Mouse (Mus musculus) E14TG2a.4 (cell line): ENCODE results near the gene Riox1.
A peak's percentile ranks its signal among the peaks of the same experiment; 100 is the strongest.
"Not testable (repeated sequence)": the region's sequence is repeated elsewhere in the genome, so short reads cannot be mapped to it uniquely, and the experiment has no call there.

Experiments used
- H3K27me3 ChIP-seq: 2 replicates; pipeline ENCODE4 v1.6.1; 2014; ENCODE audit warnings: low read length, control low read depth; ENCODE audit not compliant: insufficient read depth
- H3K36me3 ChIP-seq: 2 replicates; pipeline ENCODE4 v1.6.1; 2014; ENCODE audit warnings: low read length, control low read depth; ENCODE audit not compliant: insufficient read depth
- H3K4me1 ChIP-seq: replicated peaks from 2 replicates; pipeline ENCODE4 v1.6.1; 2014; ENCODE audit warnings: low read depth, low read length, control low read depth
- H3K4me3 ChIP-seq: replicated peaks from 2 replicates; pipeline ENCODE4 v1.5.1; 2014; ENCODE audit warnings: mild to moderate bottlenecking, low read length
- H3K9me3 ChIP-seq: 2 replicates; pipeline ENCODE4 v1.6.1; 2014; ENCODE audit warnings: low read length, control low read depth
- CTCF ChIP-seq: conservative IDR thresholded peaks from 2 replicates; pipeline ENCODE4 v1.5.1; 2014; ENCODE audit warnings: low read length
- NANOG ChIP-seq: IDR thresholded peaks from 2 replicates; pipeline ENCODE4 v1.6.1; 2014; ENCODE audit warnings: borderline replicate concordance, low read length, mixed read lengths
- POU5F1 ChIP-seq: IDR thresholded peaks from 2 replicates; pipeline ENCODE4 v1.6.1; 2014; ENCODE audit warnings: low read length, borderline replicate concordance

Riox1 gene

GRCm38 (mm10) chr12:83923486-83923859 lies 26.9 kb upstream of the Riox1 start:
- Histone ChIP-seq H3K36me3 (no peaks in the 10 kb centered on the region), H3K9me3 (no peaks in the 10 kb centered on the region), H3K27me3 (no peaks in the 10 kb centered on the region), H3K4me3 (no peak overlapping the region), H3K4me1 (peaks cover 30% of the 10 kb centered on the region)
- no peak for TF ChIP-seq POU5F1
- no peak for TF ChIP-seq NANOG
- no peak for TF ChIP-seq CTCF

- no peak overlapping the region for H3K4me3 ChIP-seq
- H3K4me1 ChIP-seq: peaks cover 35% of the 10 kb centered on the region
- no peaks in the 10 kb centered on the region for H3K36me3 ChIP-seq
- no peaks in the 10 kb centered on the region for H3K9me3 ChIP-seq
- no peaks in the 10 kb centered on the region for H3K27me3 ChIP-seq
- TF ChIP-seq CTCF: no peak
- TF ChIP-seq NANOG: no peak
- TF ChIP-seq POU5F1: no peak
These were observed 26.1 kb upstream of the Riox1 start for GRCm38 (mm10) chr12:83924332-83924731.

DNA sequence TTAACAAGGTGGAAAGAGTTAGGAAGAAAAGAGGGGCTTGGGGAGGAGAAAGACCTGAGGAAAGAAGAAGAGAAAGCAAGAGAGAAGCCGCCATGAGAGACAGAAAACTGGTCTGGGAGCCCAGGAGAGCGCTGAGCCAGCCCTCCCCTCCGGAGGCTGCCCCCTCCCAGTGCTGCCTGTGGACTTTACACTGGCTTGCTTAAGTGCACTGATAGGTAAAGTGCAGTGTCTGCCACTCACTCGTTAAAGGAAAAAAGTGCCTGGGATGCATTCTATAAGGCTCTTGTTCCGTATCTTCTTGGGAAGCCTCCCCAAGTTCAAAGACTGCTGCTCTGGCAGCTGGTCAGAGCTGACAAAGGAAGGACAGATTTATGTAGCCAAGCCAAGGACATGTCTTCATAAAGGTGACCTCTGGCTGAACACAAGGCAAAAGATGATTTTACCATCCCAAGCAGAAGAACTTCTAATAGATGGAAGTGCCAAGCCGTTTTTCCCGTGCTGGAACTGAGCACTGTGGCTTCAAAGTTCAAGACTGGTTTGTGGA lies 25.2 kb upstream of the Riox1 start:
- no peaks in the 10 kb centered on the region for H3K9me3 ChIP-seq
- H3K36me3 ChIP-seq: no peaks in the 10 kb centered on the region
- peak overlapping the region; percentile 27; the same call in 1 of the 2 replicates for H3K4me3 ChIP-seq
- H3K27me3 ChIP-seq: no peaks in the 10 kb centered on the region
- no peak for TF ChIP-seq CTCF
- no peak for TF ChIP-seq POU5F1
- no peak for TF ChIP-seq NANOG
- peaks cover 33% of the 10 kb centered on the region for H3K4me1 ChIP-seq

DNA sequence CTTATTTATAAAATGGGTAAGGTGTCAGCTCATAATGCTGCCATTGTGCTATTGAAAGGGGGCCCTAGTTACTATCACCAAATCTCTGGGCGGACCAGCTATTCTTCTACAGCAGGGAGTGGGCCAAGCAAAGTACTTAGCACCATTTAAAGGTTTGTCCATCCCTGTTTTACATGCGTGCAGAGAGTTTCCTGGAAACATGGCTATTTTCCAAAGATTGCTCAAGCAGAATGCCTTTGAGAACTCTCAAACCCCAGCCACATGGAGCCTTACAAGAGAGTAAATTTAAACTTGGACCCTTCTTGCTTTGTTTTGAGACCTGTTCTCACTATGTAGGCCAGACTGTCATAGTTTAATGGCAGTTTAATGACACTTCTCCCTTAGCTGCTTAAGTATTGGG lies 24.3 kb upstream of the Riox1 start:
- Histone ChIP-seq H3K4me1 (peaks cover 26% of the 10 kb centered on the region), H3K36me3 (no peaks in the 10 kb centered on the region), H3K9me3 (no peaks in the 10 kb centered on the region), H3K27me3 (no peaks in the 10 kb centered on the region), H3K4me3 (no peak overlapping the region)
- TF ChIP-seq POU5F1: no peak

- no peaks in the 10 kb centered on the region for H3K9me3 ChIP-seq
- no peak overlapping the region for H3K4me3 ChIP-seq
- no peaks in the 10 kb centered on the region for H3K36me3 ChIP-seq
- H3K4me1 ChIP-seq: peaks cover 23% of the 10 kb centered on the region
- H3K27me3 ChIP-seq: peaks cover 8% of the 10 kb centered on the region
- TF ChIP-seq POU5F1 (no peak), NANOG (no peak), CTCF (no peak)
These were observed 22.7 kb upstream of the Riox1 start for GRCm38 (mm10) chr12:83927747-83928146.

- Histone ChIP-seq H3K4me3 (no peak overlapping the region), H3K27me3 (peaks cover 15% of the 10 kb centered on the region), H3K9me3 (no peaks in the 10 kb centered on the region), H3K36me3 (no peaks in the 10 kb centered on the region), H3K4me1 (peaks cover 15% of the 10 kb centered on the region)
- TF ChIP-seq CTCF: no peak
- TF ChIP-seq POU5F1: no peak
- TF ChIP-seq NANOG: no peak
These were observed 21.1 kb upstream of the Riox1 start for GRCm38 (mm10) chr12:83929186-83929804.

DNA sequence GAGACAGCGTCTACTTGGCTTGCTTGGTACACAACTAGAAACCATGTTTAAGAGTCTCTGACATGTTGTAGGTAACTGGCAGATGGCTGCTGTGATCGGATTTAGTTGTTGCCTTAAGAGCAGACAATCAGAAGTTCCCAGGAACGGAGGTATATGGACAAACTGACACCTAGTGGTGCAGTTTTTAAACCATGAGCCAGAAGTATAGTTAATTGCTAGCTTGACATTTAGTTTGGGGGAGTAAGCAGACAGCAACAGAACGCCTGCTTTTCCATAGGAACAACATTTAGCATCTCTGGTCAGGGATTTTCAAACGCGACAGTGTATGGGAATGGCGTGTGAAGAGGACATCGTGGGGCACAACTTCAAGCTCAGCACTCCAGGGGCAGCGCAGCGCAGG lies 12.8 kb upstream of the Riox1 start:
- H3K4me1 ChIP-seq: no peaks in the 10 kb centered on the region
- no peak overlapping the region for H3K4me3 ChIP-seq
- H3K27me3 ChIP-seq: peaks cover 10% of the 10 kb centered on the region
- TF ChIP-seq POU5F1 (no peak), NANOG (no peak), CTCF (no peak)
- no peaks in the 10 kb centered on the region for H3K9me3 ChIP-seq
- H3K36me3 ChIP-seq: no peaks in the 10 kb centered on the region

GRCm38 (mm10) chr12:83938592-83938991 lies 11.8 kb upstream of the Riox1 start:
- H3K4me3 ChIP-seq, H3K27me3 ChIP-seq, H3K9me3 ChIP-seq, H3K4me1 ChIP-seq, H3K36me3 ChIP-seq: not testable (repeated sequence)

DNA sequence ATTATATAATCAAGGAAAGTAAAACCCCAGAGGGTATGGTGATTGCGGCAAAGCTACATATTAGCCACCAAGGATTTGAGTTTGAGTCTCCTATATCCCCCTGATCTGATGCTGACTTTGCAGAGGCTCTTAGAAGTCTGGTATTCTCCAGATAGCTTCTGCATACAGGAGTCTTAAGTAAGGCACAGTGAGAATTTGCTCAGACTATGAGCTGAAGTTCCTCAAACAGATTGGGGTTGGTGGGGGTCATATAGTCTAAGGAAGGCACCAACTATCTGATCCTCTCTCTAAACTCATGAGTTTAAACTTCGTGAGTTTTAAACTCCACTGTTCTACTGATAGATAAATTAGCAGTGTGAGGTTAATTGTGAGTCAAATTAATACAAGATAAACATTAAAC lies 11.1 kb upstream of the Riox1 start:
- no peaks in the 10 kb centered on the region for H3K36me3 ChIP-seq
- TF ChIP-seq POU5F1 (no peak), NANOG (no peak), CTCF (no peak)
- H3K4me1 ChIP-seq: no peaks in the 10 kb centered on the region
- 0 out of 2 replicates have a peak, but pooled peaks cover 2% of the 10 kb centered on the region for H3K27me3 ChIP-seq
- H3K9me3 ChIP-seq: no peaks in the 10 kb centered on the region
- H3K4me3 ChIP-seq: no peak overlapping the region
